Mouse (Mus musculus) CH12.LX (cell line): ENCODE measurements around the gene Mcam. TPM values are rescaled to one million over a fixed set of nuclear protein-coding genes. Genes with fewer than 3 reads are reported as not detected.

ENCODE experiments used
- DNase-seq: peaks from one replicate; pipeline ENCODE4 v3.0.0-alpha.2; 2013; ENCODE audit errors: extremely low read depth
- H3K27ac ChIP-seq: 2 replicates; pipeline ENCODE4 v1.5.1; 2012; ENCODE audit warnings: low read depth, mild to moderate bottlenecking, control low read depth, moderate library complexity; ENCODE audit not compliant: insufficient read depth
- H3K27me3 ChIP-seq: replicated peaks from 2 replicates; pipeline ENCODE3; 2012; ENCODE audit warnings: inconsistent platforms
- H3K36me3 ChIP-seq, 2 experiments: replicated peaks in 1 of 2; 2 replicates each; pipeline versions ENCODE3 to v1.6.1; 2012; ENCODE audit warnings: inconsistent platforms in 1 of 2, low read length in 1 of 2, mild to moderate bottlenecking in 1 of 2, mixed read lengths in 1 of 2, moderate library complexity in 1 of 2; ENCODE audit not compliant: control insufficient read depth in 1 of 2, insufficient read depth in 1 of 2
- H3K4me1 ChIP-seq, 2 experiments: 2 replicates each; pipeline ENCODE4 v1.6.1; 2012; ENCODE audit warnings: inconsistent platforms in 1 of 2, moderate library complexity in 1 of 2; ENCODE audit not compliant: insufficient read depth in 2 of 2, control insufficient read depth in 1 of 2
- H3K4me2 ChIP-seq: 2 replicates; pipeline ENCODE4 v1.6.1; 2012; ENCODE audit warnings: low read depth, mild to moderate bottlenecking, control low read depth; ENCODE audit not compliant: poor library complexity, insufficient read depth, severe bottlenecking
- H3K4me3 ChIP-seq, 3 experiments: fragments of 150-350 bp in 1 of 3; sonication (generic) in 1 of 3; replicated peaks in 1 of 3; 2 replicates each; pipeline versions ENCODE3 to v1.5.1; 2011 to 2012; ENCODE audit warnings: low read depth in 2 of 3, low read length in 2 of 3, mild to moderate bottlenecking in 2 of 3, moderate library complexity in 2 of 3, control low read depth in 1 of 3, improper control_type of control experiment in 1 of 3, inconsistent platforms in 1 of 3, mixed read lengths in 1 of 3; ENCODE audit not compliant: poor library complexity in 1 of 3
- H3K79me2 ChIP-seq: replicated peaks from 2 replicates; pipeline ENCODE4 v1.6.1; 2012; ENCODE audit warnings: mild to moderate bottlenecking, moderate library complexity; ENCODE audit not compliant: control insufficient read depth, poor library complexity, insufficient read depth, severe bottlenecking; ENCODE audit errors: extremely low read depth
- H3K9ac ChIP-seq: 2 replicates; pipeline ENCODE4 v1.6.1; 2012; ENCODE audit warnings: low read depth, mild to moderate bottlenecking, control low read depth, moderate library complexity; ENCODE audit not compliant: insufficient read depth
- H3K9me3 ChIP-seq: replicated peaks from 2 replicates; pipeline ENCODE3; 2012; ENCODE audit warnings: low read length, inconsistent platforms, mixed read lengths
- BHLHE40 ChIP-seq: IDR thresholded peaks from 2 replicates; pipeline ENCODE4 v1.6.1; 2011; ENCODE audit warnings: mild to moderate bottlenecking, low read depth, low read length, improper control_type of control experiment
- CHD1 ChIP-seq: IDR thresholded peaks from 2 replicates; pipeline ENCODE4 v1.6.1; 2012; ENCODE audit warnings: low read depth, low read length, improper control_type of control experiment, inconsistent platforms
- E2F4 ChIP-seq: IDR thresholded peaks from 2 replicates; pipeline ENCODE4 v1.6.1; 2011; ENCODE audit warnings: low read depth, low read length, improper control_type of control experiment; ENCODE audit not compliant: insufficient replicate concordance
- EP300 ChIP-seq: IDR thresholded peaks from 2 replicates; pipeline ENCODE4 v1.6.1; 2011; ENCODE audit warnings: low read length, improper control_type of control experiment
- JUND ChIP-seq: conservative IDR thresholded peaks from 2 replicates; pipeline ENCODE4 v1.6.1; 2011; ENCODE audit warnings: low read depth, low read length, improper control_type of control experiment
- MXI1 ChIP-seq: IDR thresholded peaks from 2 replicates; pipeline ENCODE4 v1.6.1; 2011; ENCODE audit warnings: mild to moderate bottlenecking, low read depth, low read length, improper control_type of control experiment
- NELFE ChIP-seq: IDR thresholded peaks from 2 replicates; pipeline ENCODE4 v1.6.1; 2011; ENCODE audit warnings: low read depth, low read length, improper control_type of control experiment
- NRF1 ChIP-seq: IDR thresholded peaks from 2 replicates; pipeline ENCODE4 v1.6.1; 2014; ENCODE audit warnings: low read depth, mild to moderate bottlenecking, inconsistent platforms, low read length, improper control_type of control experiment, moderate library complexity
- POLR2AphosphoS2 ChIP-seq: IDR thresholded peaks from 2 replicates; pipeline ENCODE4 v1.6.1; 2011; ENCODE audit warnings: low read depth, low read length, improper control_type of control experiment
- RCOR1 ChIP-seq: conservative IDR thresholded peaks from 2 replicates; pipeline ENCODE4 v1.6.1; 2012; ENCODE audit warnings: low read depth, mild to moderate bottlenecking, inconsistent platforms, low read length, improper control_type of control experiment
- TCF12 ChIP-seq: IDR thresholded peaks from 2 replicates; pipeline ENCODE4 v1.6.1; 2014; ENCODE audit warnings: low read depth, mild to moderate bottlenecking, inconsistent platforms, low read length, improper control_type of control experiment
- USF1 ChIP-seq: IDR thresholded peaks from 2 replicates; pipeline ENCODE4 v1.6.1; 2014; ENCODE audit warnings: low read depth, mild to moderate bottlenecking, inconsistent platforms, low read length, improper control_type of control experiment
- USF2 ChIP-seq: conservative IDR thresholded peaks from 2 replicates; pipeline ENCODE4 v1.6.1; 2011; ENCODE audit warnings: low read depth, low read length, improper control_type of control experiment
- ZNF384 ChIP-seq: IDR thresholded peaks from 2 replicates; pipeline ENCODE4 v1.6.1; 2012; ENCODE audit warnings: low read depth, low read length, improper control_type of control experiment, inconsistent platforms
- dilution Hi-C: fragments of 300-500 bp; cut with MboI; formaldehyde crosslinking; loops from 2 replicates; pipeline ENCODE4 v1.14.3; 2020; ENCODE audit warnings: low sequenced_read_pairs; ENCODE audit not compliant: extremely low pct_unique_long_range_greater_than_20kb, extremely low pct_ligation_motif_present
- in situ Hi-C: fragments of 300-500 bp; cut with MboI; formaldehyde crosslinking; loops from 3 replicates; pipeline ENCODE4 v1.14.3; 2019; ENCODE audit warnings: low sequenced_read_pairs, low pct_ligation_motif_present, low pct_unique_long_range_greater_than_20kb, mixed read lengths
- polyA plus RNA-seq: library from polyadenylated mRNA; unstranded; fragments of >175 nt; gene quantifications from 2 replicates; pipeline ENCODE4 v1.2.1, GENCODE M21; 2012; ENCODE audit warnings: low read depth; ENCODE audit not compliant: insufficient read length
- total RNA-seq, 2 experiments: library from RNA; depleted of rRNA; stranded (reverse); fragments of 300-350 nt in 1 of 2; fragments of >200 nt in 1 of 2; gene quantifications; 2 replicates each; pipeline ENCODE4 v1.2.3; 2012 to 2014

Mcam gene
- total and polyA plus RNA-seq, 3 experiments = 0.40 to 0.98 (median 0.56) TPM

DNA sequence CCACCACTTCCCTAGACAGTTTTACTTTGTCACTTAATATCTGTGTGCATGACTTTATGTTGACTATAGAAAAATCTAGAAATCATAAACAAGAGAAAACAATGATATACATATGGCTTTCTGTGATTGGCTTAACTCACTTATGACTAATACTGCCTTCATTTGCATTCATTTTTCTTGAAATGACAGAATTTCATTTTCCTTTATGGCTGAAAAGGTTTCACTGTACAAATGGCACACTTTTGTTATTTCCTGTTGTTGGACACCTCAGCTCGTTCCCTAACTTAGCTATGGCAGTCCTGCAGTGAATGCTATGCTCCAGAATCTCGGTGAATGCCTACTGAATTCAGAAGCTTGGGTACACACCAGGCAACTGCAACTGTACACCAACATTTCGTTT is 58.0 kb downstream of the Mcam start:
- peaks cover 0 to 49% of the 10 kb centered on the region in 2 experiments for H3K36me3 ChIP-seq
- no peak for TF ChIP-seq USF1
- TF ChIP-seq NELFE = no peak
- TF ChIP-seq TCF12 = no peak
- TF ChIP-seq MXI1 = no peak
- peak; percentile 52; the same call in 1 of the 2 replicates for TF ChIP-seq EP300
- TF ChIP-seq ZNF384 = no peak
- TF ChIP-seq USF2 = no peak
- TF ChIP-seq RCOR1 = no peak
- no peak for TF ChIP-seq POLR2AphosphoS2
- TF ChIP-seq CHD1 = no peak
- TF ChIP-seq JUND = 0 out of 2 replicates have a peak, but pooled peaks have one; percentile 14
- TF ChIP-seq BHLHE40 = peak; percentile 53
- no peak for TF ChIP-seq NRF1
- TF ChIP-seq E2F4 = no peak
- no peak for DNase-seq
- H3K4me1 ChIP-seq = peaks cover 13 to 47% of the 10 kb centered on the region in 2 experiments; a peak in 3 of 4 replicates
- H3K9me3 ChIP-seq = no peaks in the 10 kb centered on the region
- H3K79me2 ChIP-seq = peaks cover 20% of the 10 kb centered on the region; the same call in 1 of the 2 replicates
- in situ Hi-C loops = no loop called here
- H3K9ac ChIP-seq = no peak overlapping the region
- no peak overlapping the region for H3K27ac ChIP-seq
- H3K27me3 ChIP-seq = no peaks in the 10 kb centered on the region
- no peak overlapping the region for H3K4me2 ChIP-seq
- dilution Hi-C loops = no loop called here
- H3K4me3 ChIP-seq = no peak overlapping the region

Other genes starting within 250 kb of the Mcam start
- gene Thy1, start 91.1 kb upstream of the Mcam start, total RNA-seq (2012; rRNA removed) = not detected in 2 replicates
- not detected in 2 replicates for gene Thy1, start 91.1 kb upstream of the Mcam start, total RNA-seq (2014; rRNA removed)
- gene Thy1, start 91.1 kb upstream of the Mcam start, polyA plus RNA-seq = not detected in 2 replicates
- gene Usp2, start 67.4 kb upstream of the Mcam start, total RNA-seq (2012; rRNA removed) = 1.3 and 2.2 TPM in 2 replicates
- gene Usp2, start 67.4 kb upstream of the Mcam start, total RNA-seq (2014; rRNA removed) = 1.6 and 2.3 TPM in 2 replicates
- gene Usp2, start 67.4 kb upstream of the Mcam start, polyA plus RNA-seq = 1.7 and 2.1 TPM in 2 replicates
- 0.04 TPM in 1 of 2 replicates, not detected in the other for gene Mfrp, start 32.7 kb upstream of the Mcam start, total RNA-seq (2012; rRNA removed)
- gene Mfrp, start 32.7 kb upstream of the Mcam start, total RNA-seq (2014; rRNA removed) = not detected in 2 replicates
- not detected in 2 replicates for gene Mfrp, start 32.7 kb upstream of the Mcam start, polyA plus RNA-seq
- not detected in 2 replicates for gene C1qtnf5, start 27.2 kb upstream of the Mcam start, total RNA-seq (2012; rRNA removed)
- not detected in 2 replicates for gene C1qtnf5, start 27.2 kb upstream of the Mcam start, total RNA-seq (2014; rRNA removed)
- not detected in 2 replicates for gene C1qtnf5, start 27.2 kb upstream of the Mcam start, polyA plus RNA-seq
- gene Gm49380, start 21.0 kb upstream of the Mcam start, total RNA-seq (2012; rRNA removed) = not detected in 2 replicates
- gene Gm49380, start 21.0 kb upstream of the Mcam start, total RNA-seq (2014; rRNA removed) = not detected in 2 replicates
- not detected in 2 replicates for gene Gm49380, start 21.0 kb upstream of the Mcam start, polyA plus RNA-seq
- 15.3 and 15.4 TPM in 2 replicates for gene Rnf26, start 21.0 kb upstream of the Mcam start, total RNA-seq (2012; rRNA removed)
- 9.2 and 11.7 TPM in 2 replicates for gene Rnf26, start 21.0 kb upstream of the Mcam start, total RNA-seq (2014; rRNA removed)
- 31.5 and 40.0 TPM in 2 replicates for gene Rnf26, start 21.0 kb upstream of the Mcam start, polyA plus RNA-seq
- 11.9 and 13.4 TPM in 2 replicates for gene Cbl, start 99.6 kb downstream of the Mcam start, total RNA-seq (2012; rRNA removed)
- gene Cbl, start 99.6 kb downstream of the Mcam start, total RNA-seq (2014; rRNA removed) = 6.5 and 8.3 TPM in 2 replicates
- gene Cbl, start 99.6 kb downstream of the Mcam start, polyA plus RNA-seq = 27.1 and 39.0 TPM in 2 replicates
- gene Ccdc153, start 106.2 kb downstream of the Mcam start, total RNA-seq (2012; rRNA removed) = not detected in 2 replicates
- not detected in 2 replicates for gene Ccdc153, start 106.2 kb downstream of the Mcam start, total RNA-seq (2014; rRNA removed)
- not detected in 2 replicates for gene Ccdc153, start 106.2 kb downstream of the Mcam start, polyA plus RNA-seq
- 0.13 TPM in 1 of 2 replicates, not detected in the other for gene Pdzd3, start 117.0 kb downstream of the Mcam start, total RNA-seq (2012; rRNA removed)
- 0.09 TPM in 1 of 2 replicates, not detected in the other for gene Pdzd3, start 117.0 kb downstream of the Mcam start, total RNA-seq (2014; rRNA removed)
- gene Pdzd3, start 117.0 kb downstream of the Mcam start, polyA plus RNA-seq = 0.21 and 0.26 TPM in 2 replicates
- gene Nlrx1, start 134.1 kb downstream of the Mcam start, total RNA-seq (2012; rRNA removed) = 8.8 and 10.9 TPM in 2 replicates
- gene Nlrx1, start 134.1 kb downstream of the Mcam start, total RNA-seq (2014; rRNA removed) = 8.0 and 8.8 TPM in 2 replicates
- 12.6 and 15.4 TPM in 2 replicates for gene Nlrx1, start 134.1 kb downstream of the Mcam start, polyA plus RNA-seq
- 0.38 and 0.72 TPM in 2 replicates for gene Abcg4, start 154.1 kb downstream of the Mcam start, total RNA-seq (2012; rRNA removed)
- gene Abcg4, start 154.1 kb downstream of the Mcam start, total RNA-seq (2014; rRNA removed) = 0.23 TPM in 2 replicates
- 0.82 and 1.1 TPM in 2 replicates for gene Abcg4, start 154.1 kb downstream of the Mcam start, polyA plus RNA-seq
- gene Hinfp, start 171.2 kb downstream of the Mcam start, total RNA-seq (2012; rRNA removed) = 16.5 and 16.6 TPM in 2 replicates
- gene Hinfp, start 171.2 kb downstream of the Mcam start, total RNA-seq (2014; rRNA removed) = 13.6 and 14.0 TPM in 2 replicates
- gene Hinfp, start 171.2 kb downstream of the Mcam start, polyA plus RNA-seq = 18.9 and 22.3 TPM in 2 replicates
- 7.2 TPM in 2 replicates for gene C2cd2l, start 185.8 kb downstream of the Mcam start, total RNA-seq (2012; rRNA removed)
- 2.5 and 2.9 TPM in 2 replicates for gene C2cd2l, start 185.8 kb downstream of the Mcam start, total RNA-seq (2014; rRNA removed)
- 7.3 and 8.6 TPM in 2 replicates for gene C2cd2l, start 185.8 kb downstream of the Mcam start, polyA plus RNA-seq
- 15.8 and 16.2 TPM in 2 replicates for gene Dpagt1, start 191.6 kb downstream of the Mcam start, total RNA-seq (2012; rRNA removed)
- 6.4 and 8.5 TPM in 2 replicates for gene Dpagt1, start 191.6 kb downstream of the Mcam start, total RNA-seq (2014; rRNA removed)
- gene Dpagt1, start 191.6 kb downstream of the Mcam start, polyA plus RNA-seq = 31.5 and 41.7 TPM in 2 replicates
- gene H2afx, start 200.2 kb downstream of the Mcam start, total RNA-seq (2012; rRNA removed) = 488 and 589 TPM in 2 replicates
- 32.5 and 36.3 TPM in 2 replicates for gene H2afx, start 200.2 kb downstream of the Mcam start, total RNA-seq (2014; rRNA removed)
- 39.5 and 56.6 TPM in 2 replicates for gene H2afx, start 200.2 kb downstream of the Mcam start, polyA plus RNA-seq
- 74.0 and 80.9 TPM in 2 replicates for gene Hmbs, start 209.8 kb downstream of the Mcam start, total RNA-seq (2012; rRNA removed)
- 73.7 and 75.2 TPM in 2 replicates for gene Hmbs, start 209.8 kb downstream of the Mcam start, total RNA-seq (2014; rRNA removed)
- gene Hmbs, start 209.8 kb downstream of the Mcam start, polyA plus RNA-seq = 65.0 and 65.1 TPM in 2 replicates
- gene Vps11, start 227.2 kb downstream of the Mcam start, total RNA-seq (2012; rRNA removed) = 21.4 and 22.1 TPM in 2 replicates
- gene Vps11, start 227.2 kb downstream of the Mcam start, total RNA-seq (2014; rRNA removed) = 16.1 and 17.4 TPM in 2 replicates
- gene Vps11, start 227.2 kb downstream of the Mcam start, polyA plus RNA-seq = 23.2 and 24.8 TPM in 2 replicates
- 88.7 and 148 TPM in 2 replicates for gene Hyou1, start 245.0 kb downstream of the Mcam start, total RNA-seq (2012; rRNA removed)
- 31.9 and 32.6 TPM in 2 replicates for gene Hyou1, start 245.0 kb downstream of the Mcam start, total RNA-seq (2014; rRNA removed)
- 89.9 and 90.8 TPM in 2 replicates for gene Hyou1, start 245.0 kb downstream of the Mcam start, polyA plus RNA-seq